Mouse (Mus musculus): ENCODE data around the gene Isoc2b.

DNA sequence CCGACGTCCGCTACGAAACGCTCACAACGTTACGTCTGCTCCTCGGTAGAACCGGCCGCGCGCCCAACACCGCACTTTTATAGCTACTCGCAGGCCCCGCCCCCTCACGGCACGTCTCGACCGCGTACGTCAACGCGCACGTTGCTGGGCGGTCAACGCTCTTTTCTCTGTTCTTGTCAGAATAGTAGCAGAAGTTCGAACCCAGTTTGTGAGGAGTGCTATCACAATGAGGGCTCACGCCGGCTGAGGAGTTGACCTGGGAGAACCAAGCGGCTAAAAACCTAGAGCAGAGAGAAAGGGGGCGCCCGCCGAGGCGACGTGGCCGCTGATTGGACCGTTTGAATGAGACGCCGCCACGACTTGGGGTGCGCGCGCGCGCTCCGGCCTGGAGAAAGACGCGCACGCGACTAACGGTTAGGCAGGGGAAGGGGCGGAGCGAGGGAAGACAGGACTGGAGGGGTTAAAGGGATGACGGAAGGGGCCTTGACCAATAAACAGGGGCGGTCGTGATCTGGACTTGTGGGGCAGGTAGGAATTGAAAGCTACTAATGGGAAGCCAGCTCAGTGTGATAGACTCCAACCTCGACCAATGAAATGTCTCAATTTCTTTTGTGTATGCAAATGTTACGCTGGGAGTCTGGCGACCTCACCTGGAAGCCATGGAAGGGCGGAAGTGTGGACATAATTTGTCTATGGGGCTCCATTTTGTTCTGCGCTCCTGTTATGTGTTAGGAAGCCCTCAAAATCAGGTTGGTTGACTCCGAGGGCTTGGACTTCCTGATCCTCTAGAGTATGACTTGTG, 57.6 kb downstream of the Isoc2b start, which contains the start of gene Ube2s:
- TF ChIP-seq CTCF (IDR thresholded peaks at IDR 0.05; ENCODE audit: control insufficient read depth, insufficient read depth, low read length) (peak; percentile 18; the same call in 1 of the 2 replicates), POLR2A (IDR thresholded peaks at IDR 0.05; ENCODE audit: borderline replicate concordance, control insufficient read depth, low read depth, low read length) (peak; percentile 76)
